Mouse (Mus musculus) 3T3-L1 (cell line): ENCODE measurements around the gene Irf8.
"Not testable (repeated sequence)": the region's sequence is repeated elsewhere in the genome, so short reads cannot be mapped to it uniquely, and the experiment has no call there.

Experiments
- DNase-seq: peaks from one replicate; pipeline ENCODE4 v3.0.0-alpha.2; 2015; ENCODE audit warnings: low read depth, low spot score

The Irf8 gene

GRCm38 (mm10) chr8:120797019-120797727, 61.0 kb downstream of the Irf8 start:
- no peak for DNase-seq

DNA sequence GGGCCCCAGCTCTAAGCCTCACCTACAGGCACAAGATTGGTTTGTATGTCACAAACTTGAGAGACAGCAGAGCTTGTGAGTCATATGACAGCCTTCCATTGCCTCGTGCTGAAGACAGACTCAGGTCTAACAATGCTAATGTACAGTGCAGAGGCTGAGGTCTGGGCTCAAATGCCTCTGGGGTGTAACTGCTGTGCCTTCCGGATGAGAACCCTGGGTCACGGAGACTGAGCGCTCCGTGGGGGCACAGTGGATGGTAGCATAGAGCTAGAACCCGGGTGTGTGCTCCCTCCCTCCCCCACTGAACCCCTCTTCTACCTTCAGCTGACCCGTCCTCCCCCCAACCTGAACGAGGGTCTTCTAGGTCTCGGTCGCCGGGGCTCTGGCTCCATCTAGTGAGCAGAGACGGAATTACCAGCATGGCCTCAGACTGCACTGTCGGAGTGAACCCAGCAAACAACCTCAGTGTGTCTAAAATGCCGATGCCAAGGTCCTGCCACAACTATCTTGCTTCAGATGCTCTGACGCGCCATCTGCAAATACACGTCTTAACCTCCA, 64.2 kb downstream of the Irf8 start:
- DNase-seq: peak; percentile 26

GRCm38 (mm10) chr8:120803661-120804375, 67.7 kb downstream of the Irf8 start:
- DNase-seq: not testable (repeated sequence)

- DNase-seq: no peak
These were observed 68.6 kb downstream of the Irf8 start for GRCm38 (mm10) chr8:120804741-120805140.
